Mouse (Mus musculus) embryo, embryonic 11 days (tissue): ENCODE measurements around the gene Fmnl2.

Experiments
- DNase-seq: peaks from one replicate; pipeline ENCODE4 v3.0.0-alpha.2; 2015

The Fmnl2 gene

DNA sequence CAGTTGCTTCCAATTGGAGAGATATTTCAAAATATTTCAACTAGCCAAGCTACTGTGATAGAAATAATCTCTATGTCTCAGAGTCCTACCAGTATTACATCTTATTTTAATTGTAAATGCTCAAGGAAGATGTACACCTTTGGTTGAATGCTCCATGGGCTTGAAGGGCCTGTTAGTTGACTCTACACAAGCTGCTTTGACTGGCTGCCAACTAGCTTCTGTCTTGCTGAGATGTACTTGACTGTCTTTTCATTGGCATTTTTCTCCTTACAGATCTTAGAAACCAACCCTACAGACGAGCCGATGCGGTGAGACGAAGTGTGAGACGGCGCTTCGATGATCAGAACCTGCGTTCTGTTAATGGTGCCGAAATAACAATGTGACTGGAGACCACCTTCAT is 273.9 kb downstream of the Fmnl2 start:
- no peak for DNase-seq

DNA sequence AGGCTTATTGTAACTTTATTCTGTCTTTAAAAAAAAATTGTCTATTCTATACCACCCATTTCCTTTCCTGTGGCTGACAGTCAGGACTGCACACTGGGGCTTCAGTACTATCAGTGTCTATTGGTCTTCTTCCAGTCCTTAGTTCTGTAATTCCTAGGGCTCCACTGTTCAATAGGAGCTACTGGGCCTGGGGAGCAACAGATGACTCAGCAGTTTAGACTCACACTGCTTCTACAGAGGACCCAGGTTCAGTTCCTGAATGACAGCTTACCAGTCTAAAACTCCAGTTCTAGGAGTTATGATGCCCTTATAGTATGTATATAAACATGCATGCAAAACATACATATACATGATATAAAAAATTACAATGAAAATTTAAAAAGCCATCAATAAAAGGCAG is 289.2 kb downstream of the Fmnl2 start:
- no peak for DNase-seq

DNA sequence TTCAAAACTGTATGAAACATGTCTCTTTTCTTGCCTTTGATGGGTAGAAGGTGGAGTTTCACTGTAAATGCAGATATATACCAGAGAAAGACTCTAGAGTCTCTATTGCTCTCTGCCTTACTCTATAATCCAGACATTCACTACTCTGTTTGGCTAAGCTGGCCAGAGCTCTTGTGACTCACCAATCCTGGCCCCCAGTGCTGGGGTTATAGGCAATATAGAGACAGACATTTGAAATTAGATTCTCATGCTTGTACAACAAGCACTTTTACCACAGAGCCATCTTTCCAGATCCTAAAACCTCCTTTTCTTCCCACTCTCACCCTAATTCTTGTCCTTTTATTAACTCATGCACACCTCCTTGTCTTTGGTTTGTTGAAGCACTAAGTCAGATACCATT is 316.3 kb downstream of the Fmnl2 start:
- DNase-seq, result no peak

DNA sequence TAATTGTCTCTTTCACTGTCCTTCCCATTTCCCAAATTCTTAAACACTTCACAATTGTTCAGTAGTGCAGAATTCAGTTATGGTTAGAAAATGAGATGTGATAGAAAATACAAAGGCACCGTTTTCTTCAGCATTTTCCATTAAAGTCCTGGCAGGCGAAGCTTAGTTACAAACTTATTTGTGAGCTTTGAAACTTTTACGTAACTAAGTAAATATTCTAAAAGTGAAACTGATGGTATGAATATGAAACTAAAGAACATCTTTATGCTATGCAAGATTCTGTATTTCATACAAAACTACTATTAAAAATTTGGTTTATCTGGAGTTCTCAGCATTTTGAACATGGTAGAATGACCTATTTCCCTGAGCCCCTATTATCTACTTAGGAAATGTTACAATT is 321.3 kb downstream of the Fmnl2 start:
- no peak for DNase-seq

DNA sequence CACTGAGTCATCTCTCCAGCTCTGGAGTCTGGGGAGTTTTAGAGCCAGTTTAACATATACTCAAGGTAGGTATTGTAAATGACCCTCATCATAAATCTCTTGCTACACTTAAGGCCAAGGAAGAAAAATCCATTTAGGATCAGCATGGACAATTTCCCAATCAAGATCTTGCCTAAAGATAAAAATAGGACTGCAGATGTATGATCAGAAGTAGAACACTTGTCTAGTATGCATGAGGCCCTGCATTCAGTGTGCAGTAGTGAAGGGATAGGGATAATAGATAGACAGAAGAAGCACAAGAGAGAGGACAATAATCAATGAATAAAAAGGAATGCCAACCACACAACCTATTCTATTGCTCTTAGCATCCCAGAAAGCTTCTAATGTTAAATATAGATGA is 322.2 kb downstream of the Fmnl2 start:
- no peak for DNase-seq
